Mouse (Mus musculus) forebrain, embryonic 14.5 days (tissue): Measurements from ENCODE around the gene Zglp1. TPM values are rescaled to one million over a fixed set of nuclear protein-coding genes. Genes with fewer than 3 reads are reported as not detected.

ENCODE experiments used
- ATAC-seq: fragments of 200-750 bp; cut with Nextera tagmentation; 2 replicates; pipeline ENCODE4 v1.8.0; 2017; ENCODE audit warnings: mild to moderate bottlenecking, moderate library complexity
- DNase-seq: peaks from one replicate; pipeline ENCODE4 v3.0.0-alpha.2; 2015; ENCODE audit warnings: low spot score
- H3K27ac ChIP-seq: fragments of 300-500 bp; sonication (generic); 2 replicates; pipeline ENCODE4 v1.5.1; 2014; ENCODE audit warnings: low read depth, mild to moderate bottlenecking, control low read depth, low read length, moderate library complexity
- H3K27me3 ChIP-seq: fragments of 300-500 bp; sonication (generic); replicated peaks from 2 replicates; pipeline ENCODE4 v1.6.1; 2014; ENCODE audit warnings: low read length, control low read depth, mixed read lengths; ENCODE audit not compliant: control insufficient read depth, insufficient read depth
- H3K36me3 ChIP-seq: fragments of 300-500 bp; sonication (generic); 2 replicates; pipeline ENCODE4 v1.6.1; 2014; ENCODE audit warnings: low read length, control low read depth; ENCODE audit not compliant: control insufficient read depth, insufficient read depth
- H3K4me1 ChIP-seq: fragments of 300-500 bp; sonication (generic); 2 replicates; pipeline ENCODE4 v1.6.1; 2014; ENCODE audit warnings: antibody characterized with exemption, low read length, control low read depth; ENCODE audit not compliant: control insufficient read depth, insufficient read depth
- H3K4me2 ChIP-seq: fragments of 300-500 bp; sonication (generic); 2 replicates; pipeline ENCODE4 v1.6.1; 2014; ENCODE audit warnings: mild to moderate bottlenecking, control low read depth, low read length
- H3K4me3 ChIP-seq: fragments of 300-500 bp; sonication (generic); 2 replicates; pipeline ENCODE4 v1.5.1; 2014; ENCODE audit warnings: low read depth, low read length, control low read depth
- H3K9ac ChIP-seq: fragments of 300-500 bp; sonication (generic); 2 replicates; pipeline ENCODE4 v1.6.1; 2014; ENCODE audit warnings: mild to moderate bottlenecking, low read length, control low read depth, moderate library complexity
- H3K9me3 ChIP-seq: fragments of 300-500 bp; sonication (generic); replicated peaks from 2 replicates; pipeline ENCODE4 v1.6.1; 2016; ENCODE audit warnings: low read length, control low read depth, mixed read lengths; ENCODE audit not compliant: control insufficient read depth
- WGBS: fragments of 180-500 bp; shearing (Covaris S2); extraction: QIAGEN DNeasy Blood & Tissue Kit; methylation state at CpG from one replicate; pipeline ENCODE4 v1.1.7; 2014; 5-methylcytosine and 5-hydroxymethylcytosine counted together
- polyA plus RNA-seq: library from polyadenylated mRNA; unstranded; fragments of >200 nt; fragmentation: Nextera tagmentation; extraction: Ambion mirVana; gene quantifications from 2 replicates; pipeline ENCODE4 v1.2.1, GENCODE M21; 2014

Gene Zglp1
- polyA plus RNA-seq, 1 experiment from 2014 or later: 1.3 TPM

DNA sequence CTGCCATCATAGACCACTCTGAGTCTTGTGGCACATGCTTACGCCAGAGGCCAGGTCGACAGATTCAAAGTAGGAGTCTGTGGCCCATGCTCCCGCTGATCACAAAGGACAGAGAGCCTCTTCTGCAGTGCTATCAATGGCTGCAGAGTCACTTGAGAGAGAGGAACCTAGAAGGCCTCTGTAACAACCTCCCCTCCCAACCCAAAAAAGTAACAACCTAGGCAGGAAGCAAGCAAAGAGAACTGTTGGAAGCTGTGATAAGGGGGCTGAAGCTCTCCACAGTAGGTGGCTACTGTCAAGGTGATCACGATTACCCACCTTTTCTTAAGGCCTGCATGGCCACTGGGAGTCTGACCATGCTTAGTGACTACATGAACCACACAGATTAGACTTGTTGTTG, 23.3 kb downstream of the Zglp1 start:
- no peaks in the 10 kb centered on the region for H3K4me1 ChIP-seq
- peaks cover 19% of the 10 kb centered on the region for H3K27me3 ChIP-seq
- no peak overlapping the region for H3K4me3 ChIP-seq
- ATAC-seq (no peak), DNase-seq (no peak)
- no peak overlapping the region for H3K9ac ChIP-seq
- no peak overlapping the region for H3K4me2 ChIP-seq
- H3K27ac ChIP-seq: no peak overlapping the region
- 88% methylated on average over 4 of the region's 4 CpGs for WGBS
- no peaks in the 10 kb centered on the region for H3K36me3 ChIP-seq
- H3K9me3 ChIP-seq: no peaks in the 10 kb centered on the region; the same call in 1 of the 2 replicates

DNA sequence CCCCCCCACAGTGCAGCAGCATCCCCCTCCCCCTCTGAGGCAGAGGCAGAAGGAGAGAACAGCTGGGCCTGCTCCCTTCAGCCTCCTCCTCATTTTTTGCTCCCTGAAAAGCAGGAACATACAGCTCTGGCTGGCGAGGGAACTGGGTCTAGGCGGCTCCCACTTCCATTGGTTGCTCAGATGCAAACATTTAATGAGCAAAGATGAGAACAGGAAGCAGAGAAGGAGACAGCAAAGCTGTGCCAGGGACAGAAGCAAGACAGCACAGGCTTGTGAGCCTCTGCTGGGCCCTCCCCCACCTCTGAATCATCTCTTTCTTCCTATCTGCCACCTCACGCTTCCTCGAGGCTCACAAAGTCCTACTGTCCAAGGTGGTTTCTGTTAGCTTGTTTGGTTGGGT, 25.6 kb downstream of the Zglp1 start:
- Histone ChIP-seq H3K9ac (no peak overlapping the region), H3K4me1 (no peaks in the 10 kb centered on the region), H3K4me2 (no peak overlapping the region), H3K4me3 (no peak overlapping the region), H3K36me3 (no peaks in the 10 kb centered on the region), H3K9me3 (no peaks in the 10 kb centered on the region; the same call in 1 of the 2 replicates), H3K27ac (no peak overlapping the region), H3K27me3 (peaks cover 42% of the 10 kb centered on the region)
- no peak for ATAC-seq
- no peak for DNase-seq
- 44% methylated on average over 4 of the region's 4 CpGs for WGBS

GRCm38 (mm10) chr9:21039779-21040178, 27.1 kb downstream of the Zglp1 start:
- WGBS: 70% methylated on average over 3 of the region's 3 CpGs
- no peak for ATAC-seq
- H3K4me1 ChIP-seq: no peaks in the 10 kb centered on the region

DNA sequence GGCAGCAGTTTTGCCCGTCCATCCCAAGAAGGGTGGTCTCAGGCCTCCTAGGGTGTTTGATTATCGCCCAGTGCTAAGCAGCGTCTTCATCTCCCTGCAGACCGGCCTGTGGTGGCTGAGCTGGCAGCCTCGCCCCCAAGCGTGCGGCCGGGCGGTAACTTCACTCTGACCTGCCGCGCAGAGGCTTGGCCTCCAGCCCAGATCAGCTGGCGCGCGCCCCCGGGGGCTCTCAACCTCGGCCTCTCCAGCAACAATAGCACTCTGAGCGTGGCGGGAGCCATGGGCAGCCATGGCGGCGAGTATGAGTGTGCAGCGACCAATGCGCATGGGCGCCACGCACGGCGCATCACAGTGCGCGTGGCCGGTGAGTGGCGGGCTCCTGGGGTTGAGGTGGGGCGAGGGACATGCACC, 29.4 kb downstream of the Zglp1 start:
- Histone ChIP-seq H3K4me2 (peak overlapping the region; percentile 55), H3K27me3 (peaks cover 77% of the 10 kb centered on the region), H3K36me3 (no peaks in the 10 kb centered on the region), H3K4me1 (peaks cover 6% of the 10 kb centered on the region), H3K4me3 (peak overlapping the region; percentile 36), H3K27ac (no peak overlapping the region), H3K9me3 (no peaks in the 10 kb centered on the region; the same call in 1 of the 2 replicates), H3K9ac (peak overlapping the region; percentile 55)
- WGBS: 1% methylated on average over 31 of the region's 31 CpGs
- DNase-seq: peak; percentile 45
- peak; percentile 67; the same call in 1 of the 2 replicates for ATAC-seq

More at GRCm38 (mm10) chr9:21039779-21040178, 27.1 kb downstream of the Zglp1 start:
- Histone ChIP-seq H3K4me2 (no peak overlapping the region), H3K27ac (no peak overlapping the region), H3K9me3 (no peaks in the 10 kb centered on the region; the same call in 1 of the 2 replicates), H3K4me3 (no peak overlapping the region), H3K27me3 (peaks cover 57% of the 10 kb centered on the region), H3K36me3 (no peaks in the 10 kb centered on the region), H3K9ac (no peak overlapping the region)
- DNase-seq: no peak

DNA sequence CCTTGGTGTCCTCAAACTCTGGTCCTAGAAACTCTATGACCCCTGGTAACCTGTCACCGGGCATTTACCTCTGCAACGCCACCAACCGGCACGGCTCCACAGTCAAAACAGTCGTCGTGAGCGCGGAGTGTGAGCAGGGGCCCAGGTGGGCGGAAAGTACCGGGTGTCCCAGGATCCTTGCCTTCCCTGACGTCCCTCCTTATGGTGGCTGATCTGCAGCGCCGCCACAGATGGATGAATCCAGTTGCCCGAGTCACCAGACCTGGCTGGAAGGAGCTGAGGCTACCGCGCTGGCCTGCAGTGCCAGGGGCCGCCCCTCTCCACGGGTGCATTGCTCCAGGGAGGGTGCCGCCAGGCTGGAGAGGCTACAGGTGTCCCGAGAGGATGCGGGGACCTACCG, 30.2 kb downstream of the Zglp1 start:
- Histone ChIP-seq H3K36me3 (no peaks in the 10 kb centered on the region), H3K27me3 (peaks cover 85% of the 10 kb centered on the region), H3K27ac (no peak overlapping the region), H3K4me3 (peak overlapping the region; percentile 36), H3K4me1 (peaks cover 6% of the 10 kb centered on the region), H3K9me3 (no peaks in the 10 kb centered on the region; the same call in 1 of the 2 replicates), H3K9ac (no peak overlapping the region), H3K4me2 (peak overlapping the region; percentile 55)
- 1% methylated on average over 22 of the region's 22 CpGs for WGBS
- DNase-seq: no peak
- no peak for ATAC-seq

- no peak overlapping the region for H3K9ac ChIP-seq
- H3K4me1 ChIP-seq: peaks cover 6% of the 10 kb centered on the region
- H3K27ac ChIP-seq: no peak overlapping the region
- no peaks in the 10 kb centered on the region; the same call in 1 of the 2 replicates for H3K9me3 ChIP-seq
- WGBS: 6% methylated on average over 20 of the region's 20 CpGs
- H3K27me3 ChIP-seq: peaks cover 88% of the 10 kb centered on the region
- no peak for ATAC-seq
- no peaks in the 10 kb centered on the region for H3K36me3 ChIP-seq
- no peak overlapping the region; the same call in 1 of the 2 replicates for H3K4me3 ChIP-seq
- H3K4me2 ChIP-seq: peak overlapping the region; percentile 55; the same call in 1 of the 2 replicates
- no peak for DNase-seq
Measured at GRCm38 (mm10) chr9:21036161-21036560, 30.7 kb downstream of the Zglp1 start.

DNA sequence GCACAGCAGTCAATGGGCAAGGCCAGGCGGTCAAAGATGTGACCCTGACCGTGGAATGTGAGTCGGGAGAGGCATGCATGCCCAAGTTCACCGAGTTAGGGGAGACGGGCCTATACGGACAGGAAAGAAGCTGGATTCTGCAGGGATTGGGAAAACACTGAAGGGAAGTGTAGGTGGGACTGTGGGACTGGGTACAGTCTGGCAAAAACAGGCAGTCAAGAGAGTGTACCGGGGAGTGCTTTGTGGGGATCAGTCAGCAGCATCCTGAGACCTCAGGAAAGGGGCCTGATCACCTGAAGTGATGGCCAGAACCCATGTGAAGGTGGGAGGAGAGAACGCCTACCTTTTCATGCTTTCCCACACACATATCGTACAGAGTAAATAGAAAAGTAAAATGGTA, 31.3 kb downstream of the Zglp1 start:
- H3K27ac ChIP-seq: no peak overlapping the region
- H3K4me1 ChIP-seq: peaks cover 6% of the 10 kb centered on the region
- no peaks in the 10 kb centered on the region; the same call in 1 of the 2 replicates for H3K9me3 ChIP-seq
- H3K9ac ChIP-seq: no peak overlapping the region
- ATAC-seq (no peak), DNase-seq (no peak)
- peaks cover 88% of the 10 kb centered on the region for H3K27me3 ChIP-seq
- no peak overlapping the region for H3K4me2 ChIP-seq
- H3K36me3 ChIP-seq: no peaks in the 10 kb centered on the region
- no peak overlapping the region for H3K4me3 ChIP-seq
- 13% methylated on average over 9 of the region's 9 CpGs for WGBS

DNA sequence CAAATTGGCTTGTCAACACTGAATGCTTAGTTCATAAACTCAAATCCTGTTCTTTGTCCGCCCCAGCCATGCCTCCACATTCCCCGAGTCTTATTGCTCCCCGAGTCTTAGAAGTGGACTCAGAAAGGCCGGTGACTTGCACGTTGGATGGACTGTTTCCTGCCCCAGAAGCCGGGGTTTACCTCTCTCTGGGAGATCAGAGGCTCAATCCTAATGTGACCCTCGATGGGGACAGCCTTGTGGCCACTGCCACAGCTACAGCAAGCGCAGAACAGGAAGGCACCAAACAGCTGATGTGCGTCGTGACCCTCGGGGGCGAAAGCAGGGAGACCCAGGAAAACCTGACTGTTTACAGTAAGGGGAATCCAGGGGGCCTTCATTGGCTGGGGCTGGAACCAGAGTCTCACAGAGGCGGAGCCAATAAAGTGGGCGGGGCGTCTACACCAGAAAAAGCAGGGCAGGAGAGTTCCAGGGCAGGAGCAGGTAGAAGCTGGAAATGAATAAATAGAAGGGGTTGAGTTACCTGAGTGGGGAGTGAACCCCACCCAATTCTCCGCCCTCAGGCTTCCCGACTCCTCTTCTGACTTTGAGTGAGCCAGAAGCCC, 32.3 kb downstream of the Zglp1 start:
- Histone ChIP-seq H3K4me2 (no peak overlapping the region), H3K4me1 (peaks cover 6% of the 10 kb centered on the region)
- no peak for DNase-seq

DNA sequence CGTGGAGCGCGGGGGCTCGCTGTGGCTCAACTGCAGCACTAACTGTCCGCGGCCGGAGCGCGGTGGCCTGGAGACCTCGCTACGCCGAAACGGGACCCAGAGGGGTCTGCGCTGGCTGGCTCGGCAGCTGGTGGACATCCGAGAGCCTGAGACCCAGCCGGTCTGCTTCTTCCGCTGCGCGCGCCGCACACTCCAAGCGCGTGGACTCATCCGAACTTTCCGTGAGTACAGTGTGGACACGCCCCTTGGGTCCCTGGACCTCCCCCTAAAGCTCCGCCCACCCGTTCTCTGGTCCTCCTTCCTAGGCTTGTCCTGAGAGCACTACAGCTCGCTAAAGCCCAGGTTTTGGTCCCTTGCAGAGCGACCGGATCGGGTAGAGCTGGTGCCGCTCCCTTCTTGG, 33.8 kb downstream of the Zglp1 start:
- WGBS: 1% methylated on average over 34 of the region's 34 CpGs
- H3K9me3 ChIP-seq: no peaks in the 10 kb centered on the region
- DNase-seq (peak; percentile 75), ATAC-seq (0 out of 2 replicates have a peak, but pooled peaks have one; percentile 19)
- peaks cover 85% of the 10 kb centered on the region for H3K27me3 ChIP-seq
- H3K36me3 ChIP-seq: no peaks in the 10 kb centered on the region
- H3K4me3 ChIP-seq: peak overlapping the region; percentile 42
- H3K27ac ChIP-seq: no peak overlapping the region
- H3K9ac ChIP-seq: peak overlapping the region; percentile 32; the same call in 1 of the 2 replicates
- peaks cover 8% of the 10 kb centered on the region for H3K4me1 ChIP-seq
- peak overlapping the region; percentile 94 for H3K4me2 ChIP-seq

More for the DNA sequence above, 32.3 kb downstream of the Zglp1 start:
- H3K36me3 ChIP-seq: no peaks in the 10 kb centered on the region
- no peak overlapping the region for H3K27ac ChIP-seq
- ATAC-seq: no peak
- H3K9me3 ChIP-seq: no peaks in the 10 kb centered on the region; the same call in 1 of the 2 replicates
- WGBS: 2% methylated on average over 17 of the region's 17 CpGs
- H3K9ac ChIP-seq: no peak overlapping the region
- no peak overlapping the region for H3K4me3 ChIP-seq
- peaks cover 89% of the 10 kb centered on the region for H3K27me3 ChIP-seq
